Mouse (Mus musculus) MEL-GATA-1-ER (cell line): ENCODE data around the gene Ddx19a.
"Not testable (repeated sequence)": the region's sequence is repeated elsewhere in the genome, so short reads cannot be mapped to it uniquely, and the experiment has no call there.

Source experiments
- DNase-seq: peaks from one replicate; pipeline ENCODE4 v3.0.0-alpha.2; 2012; ENCODE audit warnings: low read depth; ENCODE audit errors: extremely low read depth

Gene Ddx19a

GRCm38 (mm10) chr8:110997547-110998531, at the start of gene Ddx19a:
Ddx19a (minus strand) TSS chr8:110997800.
- peak; percentile 81 for DNase-seq

- no peak for DNase-seq
Observed at GRCm38 (mm10) chr8:111044003-111044734, 46.6 kb upstream of the Ddx19a start.

GRCm38 (mm10) chr8:111042546-111042945, 44.9 kb upstream of the Ddx19a start:
- no peak for DNase-seq

- DNase-seq: no peak
Observed at GRCm38 (mm10) chr8:111036591-111036990, 39.0 kb upstream of the Ddx19a start.

- DNase-seq: no peak
Observed at GRCm38 (mm10) chr8:111034276-111034675, 36.7 kb upstream of the Ddx19a start.

GRCm38 (mm10) chr8:111033482-111034215, 36.0 kb upstream of the Ddx19a start:
- peak; percentile 100 for DNase-seq

- no peak for DNase-seq
Observed at GRCm38 (mm10) chr8:111032916-111033315, 35.3 kb upstream of the Ddx19a start, which contains the start of gene Aars. Aars (plus strand) TSS chr8:111033144.

- no peak for DNase-seq
Observed at GRCm38 (mm10) chr8:111031572-111031971, 34.0 kb upstream of the Ddx19a start, which contains the start of gene Ddx19b. Ddx19b (minus strand) TSS chr8:111031751.

GRCm38 (mm10) chr8:111030045-111030444, 32.4 kb upstream of the Ddx19a start:
- no peak for DNase-seq

- DNase-seq: peak; percentile 90
Observed at GRCm38 (mm10) chr8:111029589-111029988, 32.0 kb upstream of the Ddx19a start.

GRCm38 (mm10) chr8:111027391-111027937, 29.9 kb upstream of the Ddx19a start:
- peak; percentile 62 for DNase-seq

- DNase-seq: not testable (repeated sequence)
Observed at GRCm38 (mm10) chr8:111026609-111027008, 29.0 kb upstream of the Ddx19a start.

GRCm38 (mm10) chr8:111010230-111010991, 12.8 kb upstream of the Ddx19a start:
- DNase-seq: not testable (repeated sequence)

- DNase-seq: peak; percentile 14
Observed at GRCm38 (mm10) chr8:110996641-110997430, 764 bp downstream of the Ddx19a start.

- DNase-seq: no peak
Observed at GRCm38 (mm10) chr8:110990017-110990416, 7.6 kb downstream of the Ddx19a start.

GRCm38 (mm10) chr8:110987805-110988744, 9.5 kb downstream of the Ddx19a start:
- DNase-seq: peak; percentile 100

- no peak for DNase-seq
Observed at GRCm38 (mm10) chr8:110981304-110981703, 16.3 kb downstream of the Ddx19a start.

- DNase-seq: not testable (repeated sequence)
Observed at GRCm38 (mm10) chr8:110977987-110978386, 19.6 kb downstream of the Ddx19a start.
